Mouse (Mus musculus) kidney, embryonic 16.5 days (tissue): ENCODE measurements around the gene Rplp1. TPM values are rescaled to one million over a fixed set of nuclear protein-coding genes. Genes with fewer than 3 reads are reported as not detected.

ENCODE experiments used
- ATAC-seq: fragments of 200-750 bp; cut with Nextera tagmentation; 2 replicates; pipeline ENCODE4 v1.8.0; 2017; ENCODE audit warnings: moderate TSS enrichment; ENCODE audit not compliant: low FRiP score, low TSS enrichment
- H3K27ac ChIP-seq: fragments of 300-500 bp; sonication (generic); 2 replicates; pipeline ENCODE4 v1.5.1; 2014; ENCODE audit warnings: low read length
- H3K27me3 ChIP-seq: fragments of 300-500 bp; sonication (generic); 2 replicates; pipeline ENCODE4 v1.6.1; 2014; ENCODE audit warnings: low read length, control low read depth, mixed read lengths; ENCODE audit not compliant: insufficient read depth
- H3K36me3 ChIP-seq: fragments of 300-500 bp; sonication (generic); 2 replicates; pipeline ENCODE4 v1.6.1; 2014; ENCODE audit warnings: low read length, control low read depth, mixed read lengths; ENCODE audit not compliant: insufficient read depth
- H3K4me1 ChIP-seq: fragments of 300-500 bp; sonication (generic); 2 replicates; pipeline ENCODE4 v1.6.1; 2014; ENCODE audit warnings: low read length, control low read depth, mixed read lengths; ENCODE audit not compliant: insufficient read depth
- H3K4me2 ChIP-seq: fragments of 300-500 bp; sonication (generic); replicated peaks from 2 replicates; pipeline ENCODE4 v1.6.1; 2014; ENCODE audit warnings: low read depth, low read length
- H3K4me3 ChIP-seq: fragments of 300-500 bp; sonication (generic); 2 replicates; pipeline ENCODE4 v1.5.1; 2014; ENCODE audit warnings: mild to moderate bottlenecking, low read length
- H3K9ac ChIP-seq: fragments of 300-500 bp; sonication (generic); replicated peaks from 2 replicates; pipeline ENCODE4 v1.6.1; 2014; ENCODE audit warnings: low read length
- H3K9me3 ChIP-seq: fragments of 300-500 bp; sonication (generic); 2 replicates; pipeline ENCODE4 v1.6.1; 2016; ENCODE audit warnings: low read length, control low read depth
- WGBS: fragments of 180-500 bp; shearing (Covaris S2); extraction: QIAGEN DNeasy Blood & Tissue Kit; methylation state at CpG from one replicate; pipeline ENCODE4 v1.1.7; 2014; 5-methylcytosine and 5-hydroxymethylcytosine counted together
- polyA plus RNA-seq: library from polyadenylated mRNA; unstranded; fragments of >200 nt; fragmentation: Nextera tagmentation; extraction: Ambion mirVana; gene quantifications from 2 replicates; pipeline ENCODE4 v1.2.1, GENCODE M21; 2015

Gene Rplp1
- polyA plus RNA-seq, 1 experiment from 2014 or later, result 1,285 TPM

DNA sequence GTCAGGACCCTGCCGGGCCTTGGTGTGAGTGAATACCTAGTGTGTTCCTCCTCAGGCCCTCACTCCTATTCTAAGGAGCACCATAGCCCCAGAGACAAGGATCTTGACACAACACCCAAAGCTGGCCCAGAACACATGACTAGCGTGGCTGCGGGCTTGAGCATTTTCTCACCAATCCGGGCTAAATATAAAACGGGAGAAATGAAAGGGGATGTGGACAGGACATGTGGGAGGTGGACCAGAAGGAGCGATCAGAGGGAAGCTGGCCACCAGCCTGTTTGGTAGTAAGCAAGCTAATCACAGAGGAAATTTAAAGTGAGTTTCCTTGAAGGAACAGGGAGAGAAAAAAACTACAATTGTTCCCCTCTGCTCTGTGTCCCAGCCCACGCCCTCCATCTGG, 28.4 kb downstream of the Rplp1 start:
- Histone ChIP-seq H3K36me3 (no peaks in the 10 kb centered on the region), H3K4me3 (no peak overlapping the region), H3K9ac (no peak overlapping the region), H3K27me3 (no peaks in the 10 kb centered on the region), H3K4me2 (no peak overlapping the region), H3K27ac (no peak overlapping the region), H3K9me3 (no peaks in the 10 kb centered on the region), H3K4me1 (no peaks in the 10 kb centered on the region)
- ATAC-seq, result no peak
- WGBS, result 74% methylated on average over 7 of the region's 7 CpGs

DNA sequence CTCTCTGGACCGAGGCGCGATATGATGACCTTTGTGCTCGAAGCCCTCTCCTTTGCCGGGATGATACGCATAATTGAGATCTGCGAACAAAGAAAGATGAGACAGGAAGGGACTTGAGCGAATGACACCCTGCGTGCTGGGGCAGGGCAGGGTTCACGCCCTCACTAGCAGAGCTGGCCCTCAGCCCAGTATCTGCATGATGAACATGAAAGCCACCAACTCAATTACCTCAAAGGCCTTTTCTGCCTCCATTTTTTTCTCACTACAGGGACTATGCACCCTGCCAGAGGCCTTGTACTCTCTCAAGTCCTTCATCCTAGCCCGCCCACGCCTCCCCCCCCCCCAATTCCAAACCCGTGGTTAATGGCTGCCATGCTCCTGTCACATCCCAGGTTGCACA, 29.4 kb downstream of the Rplp1 start:
- H3K4me2 ChIP-seq, result no peak overlapping the region
- no peak overlapping the region for H3K4me3 ChIP-seq
- no peaks in the 10 kb centered on the region for H3K4me1 ChIP-seq
- no peak overlapping the region for H3K27ac ChIP-seq
- WGBS, result 55% methylated on average over 13 of the region's 13 CpGs
- no peak overlapping the region for H3K9ac ChIP-seq
- no peaks in the 10 kb centered on the region for H3K36me3 ChIP-seq
- no peaks in the 10 kb centered on the region for H3K27me3 ChIP-seq
- no peak for ATAC-seq
- no peaks in the 10 kb centered on the region for H3K9me3 ChIP-seq

- H3K4me1 ChIP-seq, result no peaks in the 10 kb centered on the region
Observed at GRCm38 (mm10) chr9:61884375-61884774, 30.0 kb downstream of the Rplp1 start.

GRCm38 (mm10) chr9:61882179-61882578, 32.2 kb downstream of the Rplp1 start:
- 59% methylated on average over 3 of the region's 3 CpGs for WGBS
- Histone ChIP-seq H3K4me3 (no peak overlapping the region), H3K9ac (no peak overlapping the region), H3K27ac (no peak overlapping the region), H3K4me2 (no peak overlapping the region), H3K9me3 (no peaks in the 10 kb centered on the region), H3K36me3 (no peaks in the 10 kb centered on the region), H3K4me1 (peaks cover 4% of the 10 kb centered on the region; the same call in 1 of the 2 replicates), H3K27me3 (no peaks in the 10 kb centered on the region)
- ATAC-seq, result no peak

More at GRCm38 (mm10) chr9:61884375-61884774, 30.0 kb downstream of the Rplp1 start:
- Histone ChIP-seq H3K4me3 (no peak overlapping the region), H3K36me3 (no peaks in the 10 kb centered on the region), H3K9me3 (no peaks in the 10 kb centered on the region), H3K27me3 (no peaks in the 10 kb centered on the region), H3K27ac (no peak overlapping the region), H3K9ac (no peak overlapping the region), H3K4me2 (no peak overlapping the region)
- WGBS, result 84% methylated on average over 7 of the region's 7 CpGs
- no peak for ATAC-seq

- 18% methylated on average over 2 of the region's 2 CpGs for WGBS
- peak; percentile 57; the same call in 1 of the 2 replicates for ATAC-seq
- H3K27ac ChIP-seq, result no peak overlapping the region
- peaks cover 14% of the 10 kb centered on the region for H3K4me1 ChIP-seq
- no peaks in the 10 kb centered on the region for H3K27me3 ChIP-seq
- no peaks in the 10 kb centered on the region for H3K36me3 ChIP-seq
- no peak overlapping the region for H3K4me2 ChIP-seq
- no peak overlapping the region for H3K4me3 ChIP-seq
- H3K9ac ChIP-seq, result no peak overlapping the region
- no peaks in the 10 kb centered on the region for H3K9me3 ChIP-seq
Observed at GRCm38 (mm10) chr9:61878889-61879288, 35.5 kb downstream of the Rplp1 start.

GRCm38 (mm10) chr9:61877373-61878112, 36.8 kb downstream of the Rplp1 start:
- Histone ChIP-seq H3K9me3 (no peaks in the 10 kb centered on the region), H3K4me2 (peak overlapping the region; percentile 3; the same call in 1 of the 2 replicates), H3K9ac (no peak overlapping the region; the same call in 1 of the 2 replicates), H3K4me1 (peaks cover 26% of the 10 kb centered on the region), H3K36me3 (no peaks in the 10 kb centered on the region), H3K4me3 (no peak overlapping the region), H3K27ac (no peak overlapping the region), H3K27me3 (no peaks in the 10 kb centered on the region)
- 12% methylated on average over 22 of the region's 22 CpGs for WGBS
- ATAC-seq, result no peak

GRCm38 (mm10) chr9:61873325-61873724, 41.0 kb downstream of the Rplp1 start:
- H3K9me3 ChIP-seq, result peaks cover 8% of the 10 kb centered on the region; the same call in 1 of the 2 replicates
- H3K27me3 ChIP-seq, result no peaks in the 10 kb centered on the region
- H3K4me1 ChIP-seq, result peaks cover 27% of the 10 kb centered on the region
- peak; percentile 89 for ATAC-seq
- no peak overlapping the region for H3K9ac ChIP-seq
- no peak overlapping the region for H3K4me3 ChIP-seq
- H3K36me3 ChIP-seq, result no peaks in the 10 kb centered on the region
- H3K4me2 ChIP-seq, result no peak overlapping the region
- no peak overlapping the region for H3K27ac ChIP-seq
- 9% methylated on average over 8 of the region's 8 CpGs for WGBS

DNA sequence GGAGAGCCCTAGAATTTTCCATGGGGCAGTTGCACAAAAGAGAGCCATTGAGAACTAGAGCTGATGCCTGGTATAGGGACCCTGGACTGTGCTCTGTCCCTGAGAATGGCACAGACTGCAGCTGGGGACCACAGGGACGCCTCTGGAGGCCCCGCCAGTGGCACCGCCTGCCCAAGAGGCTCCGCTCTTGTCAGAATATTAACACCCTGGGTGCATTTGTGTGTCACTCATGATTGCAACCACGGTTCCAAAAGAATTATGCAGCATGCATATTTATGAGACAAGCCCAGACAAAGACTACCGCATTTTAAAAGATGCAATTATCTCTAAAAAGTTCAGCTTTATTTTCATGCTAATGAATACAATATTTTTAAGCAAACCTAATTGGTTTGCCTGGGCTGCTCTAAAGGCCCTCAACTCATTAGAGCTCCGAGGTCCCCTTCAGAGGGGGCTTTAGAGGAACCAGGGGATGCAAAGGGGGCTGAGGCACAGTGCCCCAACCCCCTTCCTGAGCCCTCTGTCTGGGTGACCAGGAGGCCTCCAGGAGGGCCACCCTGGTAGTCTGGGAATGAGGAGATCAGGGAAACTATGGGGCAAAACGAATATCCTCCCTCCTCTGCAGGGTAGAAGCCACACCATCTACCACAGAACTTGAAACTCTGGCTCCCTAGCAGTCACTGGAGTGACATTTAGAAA, 41.9 kb downstream of the Rplp1 start:
- peaks cover 26% of the 10 kb centered on the region for H3K4me1 ChIP-seq
- H3K36me3 ChIP-seq, result no peaks in the 10 kb centered on the region
- H3K9ac ChIP-seq, result no peak overlapping the region
- no peak overlapping the region for H3K4me2 ChIP-seq
- H3K27ac ChIP-seq, result no peak overlapping the region
- WGBS, result 71% methylated on average over 8 of the region's 8 CpGs
- H3K9me3 ChIP-seq, result peaks cover 8% of the 10 kb centered on the region; the same call in 1 of the 2 replicates
- H3K27me3 ChIP-seq, result no peaks in the 10 kb centered on the region
- H3K4me3 ChIP-seq, result no peak overlapping the region
- no peak for ATAC-seq

DNA sequence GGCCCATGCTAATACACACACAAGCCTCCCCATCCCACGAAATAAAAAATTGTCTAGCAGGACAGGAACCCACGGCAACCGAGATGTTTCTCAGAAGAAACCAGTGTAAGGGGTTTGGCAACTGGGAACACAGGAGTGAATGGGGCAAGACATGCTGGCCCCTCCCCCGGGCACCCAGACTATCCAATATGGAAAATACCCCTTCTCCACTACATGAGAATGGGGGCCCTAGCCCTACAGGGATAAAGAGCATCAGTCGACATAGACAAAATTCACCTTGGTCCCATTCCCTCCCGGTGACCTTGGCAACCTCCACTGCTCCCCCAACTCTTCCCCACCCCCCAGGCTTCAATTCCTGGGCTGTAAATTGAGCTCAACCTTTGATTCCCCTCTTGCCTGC, 42.5 kb downstream of the Rplp1 start:
- Histone ChIP-seq H3K4me3 (no peak overlapping the region), H3K27me3 (no peaks in the 10 kb centered on the region), H3K4me1 (peaks cover 21% of the 10 kb centered on the region), H3K9me3 (peaks cover 8% of the 10 kb centered on the region; the same call in 1 of the 2 replicates), H3K27ac (no peak overlapping the region), H3K36me3 (no peaks in the 10 kb centered on the region), H3K9ac (no peak overlapping the region), H3K4me2 (no peak overlapping the region)
- no peak for ATAC-seq
- WGBS, result 82% methylated on average over 6 of the region's 6 CpGs

- no peaks in the 10 kb centered on the region for H3K27me3 ChIP-seq
- H3K9ac ChIP-seq, result no peak overlapping the region
- H3K9me3 ChIP-seq, result peaks cover 8% of the 10 kb centered on the region; the same call in 1 of the 2 replicates
- WGBS, result 65% methylated on average over 11 of the region's 11 CpGs
- H3K4me2 ChIP-seq, result no peak overlapping the region
- H3K4me1 ChIP-seq, result peaks cover 2% of the 10 kb centered on the region
- no peaks in the 10 kb centered on the region for H3K36me3 ChIP-seq
- no peak for ATAC-seq
- H3K4me3 ChIP-seq, result no peak overlapping the region
- no peak overlapping the region for H3K27ac ChIP-seq
Observed at GRCm38 (mm10) chr9:61867659-61868058, 46.7 kb downstream of the Rplp1 start.
